Mouse (Mus musculus): ENCODE measurements around the gene Cdk2ap2. TPM values are rescaled to one million over a fixed set of nuclear protein-coding genes. Genes with fewer than 3 reads are reported as not detected.

Cdk2ap2 gene
- polyA plus RNA-seq, 1 experiment from 2014 or later = 82.1 TPM

GRCm38 (mm10) chr19:4099837-4100717, 3.1 kb downstream of the Cdk2ap2 start, which contains the start of gene Pitpnm1:
TSS of gene Pitpnm1 (plus strand) at chr19:4099998.
- Histone ChIP-seq H3K27ac (peak within 1 kb of the TSS; percentile 63), H3K9ac (replicated peaks) (peak within 1 kb of the TSS; percentile 77), H3K27me3 (peaks cover 11% of the 10 kb centered on the region), H3K4me3 (replicated peaks) (peak within 1 kb of the TSS; percentile 57), H3K4me2 (replicated peaks) (peak within 1 kb of the TSS; percentile 76), H3K36me3 (peaks cover 16% of the 10 kb centered on the region), H3K4me1 (replicated peaks) (peaks cover 58% of the 10 kb centered on the region), H3K9me3 (no peaks in the 10 kb centered on the region)
- no peak for ATAC-seq
- 1% methylated on average over 53 of the region's 53 CpGs for WGBS

DNA sequence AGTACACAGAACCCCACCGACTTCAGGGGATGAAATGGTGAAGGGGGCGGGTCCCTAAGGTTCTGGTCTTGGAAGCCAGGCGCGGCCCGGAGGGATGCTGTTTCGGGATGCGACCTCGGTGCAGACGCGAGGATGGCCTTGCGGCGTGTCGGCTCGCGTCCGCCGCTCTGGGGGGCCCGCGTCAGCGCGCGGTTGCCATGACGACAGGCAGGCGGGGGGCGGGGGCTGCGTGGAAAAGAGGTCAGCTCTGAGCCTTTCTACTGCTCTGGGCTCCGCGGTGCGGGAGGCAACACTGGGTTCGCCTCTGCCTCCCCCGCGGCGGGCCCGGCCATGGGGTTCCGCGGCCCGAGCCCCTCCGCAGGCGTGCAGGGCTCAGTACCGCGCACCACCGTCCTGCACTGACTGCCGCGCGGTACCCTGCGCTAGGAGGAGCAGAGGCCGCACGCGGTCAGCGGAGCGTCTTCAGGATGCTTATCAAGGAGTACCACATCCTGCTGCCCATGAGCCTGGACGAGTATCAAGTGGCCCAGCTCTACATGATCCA, 3.8 kb downstream of the Cdk2ap2 start:
- H3K27me3 ChIP-seq = peaks cover 11% of the 10 kb centered on the region
- under 1% methylated on average over 52 of the region's 52 CpGs for WGBS
- peak; percentile 9 for ATAC-seq
- H3K9me3 ChIP-seq = no peaks in the 10 kb centered on the region
- peaks cover 23% of the 10 kb centered on the region for H3K36me3 ChIP-seq
- peak overlapping the region; percentile 76 for H3K4me2 ChIP-seq (replicated peaks)
- peaks cover 57% of the 10 kb centered on the region for H3K4me1 ChIP-seq (replicated peaks)
- peak overlapping the region; percentile 77 for H3K9ac ChIP-seq (replicated peaks)
- peak overlapping the region; percentile 57 for H3K4me3 ChIP-seq (replicated peaks)
- H3K27ac ChIP-seq = peak overlapping the region; percentile 63

- peak overlapping the region; percentile 77 for H3K9ac ChIP-seq (replicated peaks)
- H3K4me2 ChIP-seq (replicated peaks) = peak overlapping the region; percentile 76
- no peak for ATAC-seq
- peak overlapping the region; percentile 57 for H3K4me3 ChIP-seq (replicated peaks)
- H3K27ac ChIP-seq = peak overlapping the region; percentile 63
- peaks cover 30% of the 10 kb centered on the region for H3K36me3 ChIP-seq
- H3K9me3 ChIP-seq = no peaks in the 10 kb centered on the region
- peaks cover 11% of the 10 kb centered on the region for H3K27me3 ChIP-seq
- 47% methylated on average over 6 of the region's 6 CpGs for WGBS
- H3K4me1 ChIP-seq (replicated peaks) = peaks cover 51% of the 10 kb centered on the region
Measured at GRCm38 (mm10) chr19:4101466-4101865, 4.5 kb downstream of the Cdk2ap2 start.

GRCm38 (mm10) chr19:4102049-4102448, 5.1 kb downstream of the Cdk2ap2 start:
- WGBS = 90% methylated on average over 2 of the region's 2 CpGs
- Histone ChIP-seq H3K27ac (no peak overlapping the region), H3K4me3 (replicated peaks) (peak overlapping the region; percentile 57), H3K9ac (replicated peaks) (peak overlapping the region; percentile 77; the same call in 1 of the 2 replicates), H3K9me3 (no peaks in the 10 kb centered on the region), H3K27me3 (peaks cover 11% of the 10 kb centered on the region), H3K4me1 (replicated peaks) (peaks cover 51% of the 10 kb centered on the region), H3K36me3 (peaks cover 35% of the 10 kb centered on the region), H3K4me2 (replicated peaks) (peak overlapping the region; percentile 76)
- no peak for ATAC-seq

- Histone ChIP-seq H3K4me1 (replicated peaks) (peaks cover 47% of the 10 kb centered on the region), H3K27me3 (peaks cover 11% of the 10 kb centered on the region), H3K4me3 (replicated peaks) (no peak overlapping the region), H3K9ac (replicated peaks) (no peak overlapping the region; the same call in 1 of the 2 replicates), H3K27ac (no peak overlapping the region), H3K4me2 (replicated peaks) (no peak overlapping the region), H3K36me3 (peaks cover 41% of the 10 kb centered on the region), H3K9me3 (no peaks in the 10 kb centered on the region)
- ATAC-seq = no peak
- WGBS = 93% methylated on average over 12 of the region's 12 CpGs
Measured at GRCm38 (mm10) chr19:4102626-4103025, 5.6 kb downstream of the Cdk2ap2 start.

GRCm38 (mm10) chr19:4103294-4103693, 6.3 kb downstream of the Cdk2ap2 start:
- WGBS = 93% methylated on average over 18 of the region's 18 CpGs
- H3K9me3 ChIP-seq = no peaks in the 10 kb centered on the region
- no peak overlapping the region for H3K27ac ChIP-seq
- no peak overlapping the region for H3K4me3 ChIP-seq (replicated peaks)
- H3K4me2 ChIP-seq (replicated peaks) = no peak overlapping the region
- no peak for ATAC-seq
- no peak overlapping the region for H3K9ac ChIP-seq (replicated peaks)
- peaks cover 48% of the 10 kb centered on the region for H3K36me3 ChIP-seq
- peaks cover 11% of the 10 kb centered on the region for H3K27me3 ChIP-seq
- peaks cover 40% of the 10 kb centered on the region for H3K4me1 ChIP-seq (replicated peaks)

- no peak overlapping the region for H3K27ac ChIP-seq
- no peaks in the 10 kb centered on the region for H3K9me3 ChIP-seq
- H3K4me3 ChIP-seq (replicated peaks) = no peak overlapping the region
- WGBS = 89% methylated on average over 3 of the region's 3 CpGs
- no peak overlapping the region for H3K9ac ChIP-seq (replicated peaks)
- ATAC-seq = no peak
- H3K4me2 ChIP-seq (replicated peaks) = no peak overlapping the region
- peaks cover 11% of the 10 kb centered on the region for H3K27me3 ChIP-seq
- peaks cover 35% of the 10 kb centered on the region for H3K4me1 ChIP-seq (replicated peaks)
- peaks cover 52% of the 10 kb centered on the region for H3K36me3 ChIP-seq
Measured at GRCm38 (mm10) chr19:4103792-4104191, 6.8 kb downstream of the Cdk2ap2 start.

DNA sequence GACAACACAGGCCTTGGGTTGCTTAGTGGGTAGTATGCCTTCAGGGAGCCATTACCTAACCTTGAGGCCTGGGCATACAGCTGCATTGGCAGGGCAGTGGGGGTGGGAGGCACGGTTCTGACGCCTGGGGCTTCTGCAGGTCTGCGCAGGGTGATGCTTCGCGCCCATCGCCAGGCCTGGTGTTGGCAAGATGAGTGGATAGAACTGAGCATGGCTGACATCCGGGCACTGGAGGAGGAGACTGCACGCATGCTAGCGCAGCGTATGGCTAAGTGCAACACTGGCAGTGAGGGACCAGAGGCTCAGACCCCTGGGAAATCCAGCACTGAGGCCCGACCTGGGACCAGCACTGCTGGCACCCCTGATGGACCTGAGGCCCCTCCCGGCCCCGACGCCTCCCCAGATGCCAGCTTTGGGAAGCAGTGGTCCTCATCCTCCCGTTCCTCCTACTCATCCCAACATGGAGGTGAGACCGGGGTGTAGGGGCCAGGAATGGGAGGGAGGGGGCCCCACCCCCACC, 7.8 kb downstream of the Cdk2ap2 start:
- H3K4me3 ChIP-seq (replicated peaks) = no peak overlapping the region
- H3K9ac ChIP-seq (replicated peaks) = no peak overlapping the region
- H3K27me3 ChIP-seq = peaks cover 11% of the 10 kb centered on the region
- no peaks in the 10 kb centered on the region for H3K9me3 ChIP-seq
- H3K27ac ChIP-seq = no peak overlapping the region
- peaks cover 26% of the 10 kb centered on the region for H3K4me1 ChIP-seq (replicated peaks)
- ATAC-seq = no peak
- H3K4me2 ChIP-seq (replicated peaks) = no peak overlapping the region
- WGBS = 92% methylated on average over 16 of the region's 16 CpGs
- H3K36me3 ChIP-seq = peaks cover 60% of the 10 kb centered on the region

- no peak overlapping the region for H3K27ac ChIP-seq
- H3K36me3 ChIP-seq = peaks cover 79% of the 10 kb centered on the region
- H3K27me3 ChIP-seq = peaks cover 7% of the 10 kb centered on the region
- peaks cover 7% of the 10 kb centered on the region for H3K4me1 ChIP-seq (replicated peaks)
- 92% methylated on average over 14 of the region's 14 CpGs for WGBS
- H3K9me3 ChIP-seq = no peaks in the 10 kb centered on the region
- H3K4me3 ChIP-seq (replicated peaks) = no peak overlapping the region
- no peak overlapping the region for H3K9ac ChIP-seq (replicated peaks)
- H3K4me2 ChIP-seq (replicated peaks) = no peak overlapping the region
- ATAC-seq = no peak
Measured at GRCm38 (mm10) chr19:4106654-4107053, 9.7 kb downstream of the Cdk2ap2 start.

DNA sequence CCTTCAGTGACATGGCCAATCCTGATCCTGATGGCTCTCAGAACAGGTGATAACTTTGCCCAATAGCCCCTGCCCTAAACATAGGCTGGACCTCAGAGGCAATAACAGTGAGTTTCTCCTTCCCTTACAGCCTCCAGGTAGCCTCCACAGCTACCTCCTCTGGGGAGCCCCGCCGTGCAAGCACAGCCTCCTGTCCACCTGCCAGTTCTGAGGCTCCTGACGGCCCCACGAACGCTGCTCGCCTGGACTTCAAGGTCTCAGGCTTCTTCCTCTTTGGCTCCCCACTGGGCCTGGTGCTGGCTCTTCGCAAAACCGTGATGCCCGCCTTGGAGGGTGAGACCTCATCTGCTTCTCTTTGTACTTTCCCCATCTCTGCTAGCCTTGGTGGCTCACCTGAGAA, 11.6 kb downstream of the Cdk2ap2 start:
- no peaks in the 10 kb centered on the region for H3K9me3 ChIP-seq
- no peak for ATAC-seq
- peaks cover 92% of the 10 kb centered on the region for H3K36me3 ChIP-seq
- no peaks in the 10 kb centered on the region for H3K4me1 ChIP-seq (replicated peaks)
- H3K27me3 ChIP-seq = no peaks in the 10 kb centered on the region
- 87% methylated on average over 9 of the region's 9 CpGs for WGBS
- H3K27ac ChIP-seq = no peak overlapping the region
- H3K9ac ChIP-seq (replicated peaks) = no peak overlapping the region
- H3K4me3 ChIP-seq (replicated peaks) = no peak overlapping the region
- H3K4me2 ChIP-seq (replicated peaks) = no peak overlapping the region

DNA sequence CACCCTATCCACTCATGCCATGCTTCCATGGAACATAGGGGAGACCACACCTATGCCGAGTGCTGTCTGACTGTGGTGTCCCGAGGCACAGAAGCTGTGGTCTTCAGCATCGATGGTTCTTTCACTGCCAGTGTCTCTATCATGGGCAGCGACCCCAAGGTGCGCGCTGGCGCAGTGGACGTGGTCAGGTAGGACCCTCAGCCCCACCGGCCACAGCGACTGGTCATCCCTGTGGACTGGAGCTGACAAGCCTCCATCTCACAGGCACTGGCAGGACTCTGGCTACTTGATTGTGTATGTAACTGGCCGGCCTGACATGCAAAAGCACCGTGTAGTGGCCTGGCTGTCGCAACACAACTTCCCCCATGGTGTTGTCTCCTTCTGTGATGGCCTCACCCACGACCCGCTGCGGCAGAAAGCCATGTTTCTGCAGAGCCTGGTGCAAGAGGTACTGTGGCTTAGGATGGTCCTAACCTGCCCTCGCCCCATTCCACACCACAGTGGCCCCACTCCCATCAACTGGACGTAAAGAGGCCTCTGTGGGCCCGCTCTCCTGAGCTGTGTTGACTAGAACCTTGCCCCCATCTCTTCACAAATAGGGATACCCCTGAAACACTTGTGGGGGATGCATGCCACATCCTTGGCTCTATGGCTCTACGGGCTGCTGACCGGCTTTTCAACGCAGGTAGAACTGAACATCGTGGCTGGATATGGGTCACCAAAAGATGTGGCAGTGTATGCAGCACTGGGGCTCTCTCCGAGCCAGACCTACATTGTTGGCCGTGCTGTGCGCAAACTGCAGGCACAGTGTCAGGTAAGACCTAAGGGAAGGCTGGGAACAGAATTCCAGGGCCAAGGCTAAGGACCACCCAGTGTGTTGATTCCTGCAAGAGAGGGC, 15.3 kb downstream of the Cdk2ap2 start:
- Histone ChIP-seq H3K9ac (replicated peaks) (no peak overlapping the region), H3K36me3 (peaks cover 97% of the 10 kb centered on the region), H3K27ac (no peak overlapping the region), H3K4me1 (replicated peaks) (no peaks in the 10 kb centered on the region), H3K27me3 (no peaks in the 10 kb centered on the region), H3K9me3 (no peaks in the 10 kb centered on the region), H3K4me2 (replicated peaks) (no peak overlapping the region), H3K4me3 (replicated peaks) (no peak overlapping the region)
- 96% methylated on average over 26 of the region's 26 CpGs for WGBS
- no peak for ATAC-seq
